Mouse (Mus musculus): Measurements from ENCODE around the gene Tmem119. TPM values are rescaled to one million over a fixed set of nuclear protein-coding genes. Genes with fewer than 3 reads are reported as not detected.
A peak's percentile ranks its signal among the peaks of the same experiment; 100 is the strongest.

Gene Tmem119
- 0.79 and 1.2 TPM in 2 replicates for polyA plus RNA-seq (2011; ENCODE audit: insufficient read depth, insufficient read length, low read depth, missing spikeins)

- H3K36me3 ChIP-seq (ENCODE audit: control insufficient read depth, insufficient read depth, low read length, poor library complexity, severe bottlenecking), result no peaks in the 10 kb centered on the region
- peaks cover 2% of the 10 kb centered on the region for H3K4me1 ChIP-seq (ENCODE audit: control insufficient read depth, insufficient read depth, low read length)
- H3K9me3 ChIP-seq (replicated peaks; ENCODE audit: control insufficient read depth, insufficient read depth, low read length, poor library complexity, severe bottlenecking), result no peaks in the 10 kb centered on the region
- H3K9ac ChIP-seq (ENCODE audit: low read depth, poor library complexity, severe bottlenecking), result no peak within 1 kb of the TSS
- no peaks in the 10 kb centered on the region for H3K27me3 ChIP-seq (ENCODE audit: control insufficient read depth, insufficient read depth, low read length, poor library complexity, severe bottlenecking)
- TF ChIP-seq POLR2A (IDR thresholded peaks at IDR 0.05; ENCODE audit: insufficient read depth, low read length) (no peak), EP300 (IDR thresholded peaks at IDR 0.05; ENCODE audit: insufficient read depth, low read depth, low read length) (no peak), CTCF (IDR thresholded peaks at IDR 0.05; ENCODE audit: low read depth, low read length) (no peak)
- H3K4me3 ChIP-seq (ENCODE audit: low read depth, low read length), result no peak within 1 kb of the TSS
- H3K27ac ChIP-seq (ENCODE audit: insufficient read depth, low read length), result no peak within 1 kb of the TSS
These were observed at the start of gene Tmem119 for GRCm38 (mm10) chr5:113800280-113800679. Gene Tmem119 (minus strand): TSS chr5:113800516.

- no peak overlapping the region for H3K27ac ChIP-seq (ENCODE audit: insufficient read depth, low read length)
- H3K36me3 ChIP-seq (ENCODE audit: control insufficient read depth, insufficient read depth, low read length, poor library complexity, severe bottlenecking), result peaks cover 12% of the 10 kb centered on the region
- H3K9me3 ChIP-seq (replicated peaks; ENCODE audit: control insufficient read depth, insufficient read depth, low read length, poor library complexity, severe bottlenecking), result no peaks in the 10 kb centered on the region
- no peak overlapping the region for H3K4me3 ChIP-seq (ENCODE audit: low read depth, low read length)
- TF ChIP-seq POLR2A (IDR thresholded peaks at IDR 0.05; ENCODE audit: insufficient read depth, low read length) (no peak), CTCF (IDR thresholded peaks at IDR 0.05; ENCODE audit: low read depth, low read length) (no peak), EP300 (IDR thresholded peaks at IDR 0.05; ENCODE audit: insufficient read depth, low read depth, low read length) (no peak)
- no peaks in the 10 kb centered on the region for H3K4me1 ChIP-seq (ENCODE audit: control insufficient read depth, insufficient read depth, low read length)
- no peak overlapping the region for H3K9ac ChIP-seq (ENCODE audit: low read depth, poor library complexity, severe bottlenecking)
- no peaks in the 10 kb centered on the region for H3K27me3 ChIP-seq (ENCODE audit: control insufficient read depth, insufficient read depth, low read length, poor library complexity, severe bottlenecking)
These were observed 47.3 kb upstream of the Tmem119 start for GRCm38 (mm10) chr5:113847636-113848035.

GRCm38 (mm10) chr5:113846656-113847055 is 46.3 kb upstream of the Tmem119 start:
- Histone ChIP-seq H3K4me1 (ENCODE audit: control insufficient read depth, insufficient read depth, low read length) (no peaks in the 10 kb centered on the region), H3K36me3 (ENCODE audit: control insufficient read depth, insufficient read depth, low read length, poor library complexity, severe bottlenecking) (peaks cover 12% of the 10 kb centered on the region), H3K9ac (ENCODE audit: low read depth, poor library complexity, severe bottlenecking) (no peak overlapping the region), H3K9me3 (replicated peaks; ENCODE audit: control insufficient read depth, insufficient read depth, low read length, poor library complexity, severe bottlenecking) (no peaks in the 10 kb centered on the region), H3K27ac (ENCODE audit: insufficient read depth, low read length) (no peak overlapping the region), H3K27me3 (ENCODE audit: control insufficient read depth, insufficient read depth, low read length, poor library complexity, severe bottlenecking) (no peaks in the 10 kb centered on the region), H3K4me3 (ENCODE audit: low read depth, low read length) (no peak overlapping the region)
- TF ChIP-seq CTCF (IDR thresholded peaks at IDR 0.05; ENCODE audit: low read depth, low read length), result no peak
- TF ChIP-seq EP300 (IDR thresholded peaks at IDR 0.05; ENCODE audit: insufficient read depth, low read depth, low read length), result no peak
- TF ChIP-seq POLR2A (IDR thresholded peaks at IDR 0.05; ENCODE audit: insufficient read depth, low read length), result no peak

GRCm38 (mm10) chr5:113845627-113846026 is 45.3 kb upstream of the Tmem119 start:
- Histone ChIP-seq H3K36me3 (ENCODE audit: control insufficient read depth, insufficient read depth, low read length, poor library complexity, severe bottlenecking) (peaks cover 12% of the 10 kb centered on the region), H3K4me1 (ENCODE audit: control insufficient read depth, insufficient read depth, low read length) (no peaks in the 10 kb centered on the region), H3K27me3 (ENCODE audit: control insufficient read depth, insufficient read depth, low read length, poor library complexity, severe bottlenecking) (no peaks in the 10 kb centered on the region), H3K9me3 (replicated peaks; ENCODE audit: control insufficient read depth, insufficient read depth, low read length, poor library complexity, severe bottlenecking) (no peaks in the 10 kb centered on the region), H3K9ac (ENCODE audit: low read depth, poor library complexity, severe bottlenecking) (no peak overlapping the region), H3K27ac (ENCODE audit: insufficient read depth, low read length) (0 out of 2 replicates have a peak overlapping the region, but pooled peaks have one; percentile 2), H3K4me3 (ENCODE audit: low read depth, low read length) (no peak overlapping the region)
- TF ChIP-seq CTCF (IDR thresholded peaks at IDR 0.05; ENCODE audit: low read depth, low read length), result no peak
- TF ChIP-seq EP300 (IDR thresholded peaks at IDR 0.05; ENCODE audit: insufficient read depth, low read depth, low read length), result no peak
- TF ChIP-seq POLR2A (IDR thresholded peaks at IDR 0.05; ENCODE audit: insufficient read depth, low read length), result no peak

GRCm38 (mm10) chr5:113844721-113845120 is 44.4 kb upstream of the Tmem119 start:
- Histone ChIP-seq H3K27ac (ENCODE audit: insufficient read depth, low read length) (peak overlapping the region; percentile 74), H3K4me3 (ENCODE audit: low read depth, low read length) (no peak overlapping the region), H3K9me3 (replicated peaks; ENCODE audit: control insufficient read depth, insufficient read depth, low read length, poor library complexity, severe bottlenecking) (no peaks in the 10 kb centered on the region), H3K36me3 (ENCODE audit: control insufficient read depth, insufficient read depth, low read length, poor library complexity, severe bottlenecking) (peaks cover 12% of the 10 kb centered on the region), H3K9ac (ENCODE audit: low read depth, poor library complexity, severe bottlenecking) (peak overlapping the region; percentile 40), H3K27me3 (ENCODE audit: control insufficient read depth, insufficient read depth, low read length, poor library complexity, severe bottlenecking) (no peaks in the 10 kb centered on the region), H3K4me1 (ENCODE audit: control insufficient read depth, insufficient read depth, low read length) (no peaks in the 10 kb centered on the region)
- peak; percentile 90 for TF ChIP-seq CTCF (IDR thresholded peaks at IDR 0.05; ENCODE audit: low read depth, low read length)
- TF ChIP-seq EP300 (IDR thresholded peaks at IDR 0.05; ENCODE audit: insufficient read depth, low read depth, low read length), result 0 out of 2 replicates have a peak, but pooled peaks have one; percentile 24
- TF ChIP-seq POLR2A (IDR thresholded peaks at IDR 0.05; ENCODE audit: insufficient read depth, low read length), result no peak

- 0 out of 2 replicates have a peak overlapping the region, but pooled peaks have one; percentile 9 for H3K4me3 ChIP-seq (ENCODE audit: low read depth, low read length)
- no peaks in the 10 kb centered on the region for H3K9me3 ChIP-seq (replicated peaks; ENCODE audit: control insufficient read depth, insufficient read depth, low read length, poor library complexity, severe bottlenecking)
- TF ChIP-seq CTCF (IDR thresholded peaks at IDR 0.05; ENCODE audit: low read depth, low read length) (no peak), POLR2A (IDR thresholded peaks at IDR 0.05; ENCODE audit: insufficient read depth, low read length) (no peak), EP300 (IDR thresholded peaks at IDR 0.05; ENCODE audit: insufficient read depth, low read depth, low read length) (no peak)
- no peaks in the 10 kb centered on the region for H3K4me1 ChIP-seq (ENCODE audit: control insufficient read depth, insufficient read depth, low read length)
- H3K27ac ChIP-seq (ENCODE audit: insufficient read depth, low read length), result peak overlapping the region; percentile 74
- no peaks in the 10 kb centered on the region for H3K27me3 ChIP-seq (ENCODE audit: control insufficient read depth, insufficient read depth, low read length, poor library complexity, severe bottlenecking)
- peak overlapping the region; percentile 40 for H3K9ac ChIP-seq (ENCODE audit: low read depth, poor library complexity, severe bottlenecking)
- peaks cover 12% of the 10 kb centered on the region for H3K36me3 ChIP-seq (ENCODE audit: control insufficient read depth, insufficient read depth, low read length, poor library complexity, severe bottlenecking)
These were observed 43.8 kb upstream of the Tmem119 start for GRCm38 (mm10) chr5:113844106-113844505.
